ENCODE assay signal across 8 mouse cellular contexts in the genomic region with DNA sequence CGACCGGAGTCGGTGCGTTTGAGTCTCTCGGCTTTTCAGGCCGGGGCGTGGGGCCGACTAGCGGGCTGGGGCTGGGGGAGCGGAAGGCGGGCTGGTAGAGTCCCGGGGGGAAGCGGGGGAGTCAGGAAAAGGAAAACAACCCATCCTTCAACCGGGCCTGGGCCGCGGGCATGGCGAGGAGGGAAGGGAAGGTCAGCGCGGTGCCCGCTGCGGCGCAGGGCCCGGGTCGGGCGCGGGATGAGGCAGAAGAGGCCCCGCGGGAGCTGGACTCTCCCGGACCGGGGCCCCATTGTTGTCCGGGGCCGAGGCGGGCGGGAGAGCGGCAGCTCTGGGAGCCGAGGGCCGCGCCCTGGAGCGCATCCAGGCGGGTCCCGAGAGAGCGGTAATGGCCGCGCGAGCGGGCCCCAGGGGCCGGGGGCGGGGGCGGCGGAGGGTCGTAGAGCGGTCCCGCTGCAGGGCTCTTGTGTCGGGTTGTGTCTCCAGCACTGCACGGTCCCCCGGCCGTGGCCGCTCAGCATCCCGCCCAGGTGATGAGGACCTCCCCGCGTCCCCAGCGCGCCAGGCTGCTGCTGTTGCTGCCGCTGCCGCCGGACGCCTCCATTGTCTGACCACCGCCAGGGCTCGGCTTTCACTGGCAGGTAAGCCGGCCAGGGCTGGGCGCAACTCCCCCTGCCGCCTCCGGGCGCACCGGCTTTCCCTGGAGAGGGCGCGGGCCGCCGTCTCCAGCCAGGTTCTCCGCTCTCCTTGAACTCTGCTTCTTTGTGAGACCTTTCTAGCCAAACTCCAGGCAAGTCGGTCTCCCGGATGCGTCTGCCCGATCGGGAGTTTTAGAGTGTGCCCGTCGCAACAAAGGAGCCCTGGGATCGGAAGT. TPM values are rescaled to one million over a fixed set of nuclear protein-coding genes. Genes with fewer than 3 reads are reported as not detected.
A peak's percentile ranks its signal among the peaks of the same experiment; 100 is the strongest.
DNase-seq lines count a peak whose midpoint lies in the region; ATAC-seq and TF ChIP-seq lines count a peak whose summit lies in the region.

No protein-coding gene starts in this region.

- H3K9me3 ChIP-seq in forebrain, embryonic 15.5 days, result no peaks in the 10 kb centered on the region
- no peaks in the 10 kb centered on the region for H3K9me3 ChIP-seq in lung, embryonic 15.5 days

- TF ChIP-seq CTCF in layer of hippocampus, adult 2 months (conservative IDR thresholded peaks at IDR 0.05), result no peak; the same call in 1 of the 2 replicates

- peak overlapping the region; percentile 92 for H3K9ac ChIP-seq in forebrain, embryonic 15.5 days (replicated peaks)
- peak overlapping the region; percentile 94 for H3K9ac ChIP-seq in lung, embryonic 15.5 days

- H3K4me2 ChIP-seq in forebrain, embryonic 15.5 days (replicated peaks), result peak overlapping the region; percentile 81
- H3K4me2 ChIP-seq in lung, embryonic 15.5 days, result peak overlapping the region; percentile 98

- H3K27ac ChIP-seq in layer of hippocampus, adult 2 months, result peak overlapping the region; percentile 89
- peak overlapping the region; percentile 95 for H3K27ac ChIP-seq in forebrain, embryonic 15.5 days (replicated peaks)
- peak overlapping the region; percentile 93 for H3K27ac ChIP-seq in lung, embryonic 15.5 days

- H3K27me3 ChIP-seq in forebrain, embryonic 15.5 days, result no peaks in the 10 kb centered on the region
- H3K27me3 ChIP-seq in lung, embryonic 15.5 days, result peaks cover 26% of the 10 kb centered on the region

- peaks cover 10% of the 10 kb centered on the region; the same call in 1 of the 2 replicates for H3K36me3 ChIP-seq in forebrain, embryonic 15.5 days
- H3K36me3 ChIP-seq in lung, embryonic 15.5 days, result peaks cover 10% of the 10 kb centered on the region

- no peak for DNase-seq in layer of hippocampus, adult 2 months (ENCODE audit: low spot score in 2 of 2)
- DNase-seq in layer of hippocampus, postnatal 10 days (ENCODE audit: low spot score in 2 of 2), result no peak
- DNase-seq in c-Kit-negative CD71-positive TER-119-positive erythroid progenitor cells, embryonic 14.5 days (ENCODE audit: low read depth, low spot score), result peak; percentile 21
- peak; percentile 58 for DNase-seq in kidney, adult 18-20 months
- peak; percentile 49 for DNase-seq in right cerebral cortex, postnatal 4 days

- WGBS in forebrain, embryonic 15.5 days, result under 1% methylated on average over 87 of the region's 88 CpGs
- WGBS in lung, embryonic 15.5 days, result under 1% methylated on average over 80 of the region's 88 CpGs

- peaks cover 48% of the 10 kb centered on the region for H3K4me1 ChIP-seq in forebrain, embryonic 15.5 days
- peaks cover 19% of the 10 kb centered on the region for H3K4me1 ChIP-seq in lung, embryonic 15.5 days

- ATAC-seq in forebrain, embryonic 15.5 days (replicated peaks), result peak; percentile 26
- peak; percentile 52 for ATAC-seq in lung, embryonic 15.5 days (ENCODE audit: borderline replicate concordance, extremely low read depth, low FRiP score, low TSS enrichment)
- no peak for ATAC-seq in monocyte, adult 5-6 weeks (replicated peaks; ENCODE audit: insufficient number of reproducible peaks, low FRiP score, low TSS enrichment, poor library complexity, severe bottlenecking)

- peak overlapping the region; percentile 93 for H3K4me3 ChIP-seq in layer of hippocampus, adult 2 months
- peak overlapping the region; percentile 98 for H3K4me3 ChIP-seq in forebrain, embryonic 15.5 days
- H3K4me3 ChIP-seq in lung, embryonic 15.5 days, result peak overlapping the region; percentile 99

RNA-seq across cellular contexts. Expression of gene Zfp664, which starts 0.6 kb away (rescaled TPM):
- total RNA-seq in layer of hippocampus, adult 2 months (2021), result 10 to 100 TPM; 65.1 to 66.1 TPM
- total RNA-seq in layer of hippocampus, postnatal 10 days (2021), result 10 to 100 TPM; 52.3 to 52.6 TPM
- polyA plus RNA-seq in forebrain, embryonic 15.5 days (2015; fragmentation: Nextera tagmentation; extraction: Ambion mirVana), result 122 and 129 TPM in 2 replicates
- 94.7 and 106 TPM in 2 replicates for polyA plus RNA-seq in lung, embryonic 15.5 days (2015; fragmentation: Nextera tagmentation; extraction: Ambion mirVana)
- 5.8 to 25.7 TPM (median 19.3 TPM) in 3 replicates for total RNA-seq in monocyte, adult 5-6 weeks (2017)

RNA-seq across cellular contexts. Expression of gene Ccdc92, which starts 0.9 kb away (rescaled TPM):
- 10 to 100 TPM; 79.7 to 81.8 TPM for total RNA-seq in layer of hippocampus, adult 2 months (2021)
- total RNA-seq in layer of hippocampus, postnatal 10 days (2021), result 10 to 100 TPM; 40.9 to 45.2 TPM
- polyA plus RNA-seq in forebrain, embryonic 15.5 days (2015; fragmentation: Nextera tagmentation; extraction: Ambion mirVana), result 31.3 and 33.3 TPM in 2 replicates
- 9.5 and 10.4 TPM in 2 replicates for polyA plus RNA-seq in lung, embryonic 15.5 days (2015; fragmentation: Nextera tagmentation; extraction: Ambion mirVana)
- total RNA-seq in monocyte, adult 5-6 weeks (2017), result 0.96 to 9.1 TPM (median 1.6 TPM) in 3 replicates

Comparison
In these comparisons a context has a peak if more than half of its experiments do, and no peak if none do; other contexts are left out.
1. DNase-seq: peak in c-Kit-negative CD71-positive TER-119-positive erythroid progenitor cells, embryonic 14.5 days (single experiment), kidney, adult 18-20 months (single experiment) and right cerebral cortex, postnatal 4 days (single experiment); none in layer of hippocampus, adult 2 months (0 of 2) and layer of hippocampus, postnatal 10 days (0 of 2).
2. Peak in every context shown above with its lines, with median percentiles within 50 percentile points of each other: H3K27ac ChIP-seq and H3K4me3 ChIP-seq.